Mouse (Mus musculus) liver, embryonic 14.5 days (tissue): Measurements from ENCODE around the gene Rps6kb2.
"Not testable (repeated sequence)": the region's sequence is repeated elsewhere in the genome, so short reads cannot be mapped to it uniquely, and the experiment has no call there.

Experiments
- CTCF ChIP-seq: IDR thresholded peaks from 2 replicates; pipeline ENCODE4 v1.5.1; 2016; ENCODE audit warnings: antibody characterized with exemption, low read depth, control low read depth
- EP300 ChIP-seq: IDR thresholded peaks from 2 replicates; pipeline ENCODE4 v1.6.1; 2016; ENCODE audit warnings: antibody characterized with exemption, low read depth

DNA sequence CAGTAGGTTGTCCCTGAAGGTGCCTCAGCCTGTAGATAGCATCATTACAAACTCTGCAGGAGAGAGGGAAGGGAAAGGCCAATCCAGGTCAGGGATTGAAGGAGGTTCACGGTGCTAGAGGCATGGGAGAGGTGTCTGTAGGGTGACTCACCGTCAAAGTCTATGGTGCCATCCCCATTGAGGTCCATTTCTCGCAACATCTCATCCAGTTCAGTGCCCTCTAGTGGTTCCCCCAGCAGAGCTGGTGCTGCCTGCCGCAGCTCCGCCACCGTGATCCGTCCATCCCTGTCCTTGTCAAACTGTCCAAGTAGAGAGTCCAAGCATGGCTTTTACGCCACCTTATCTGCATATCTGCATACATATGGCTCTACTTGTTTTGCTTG, 27.2 kb downstream of the Rps6kb2 start:
- peak; percentile 84 for TF ChIP-seq CTCF
- not testable (repeated sequence) for TF ChIP-seq EP300
